Mouse (Mus musculus) duodenum, adult 2 months (tissue): ENCODE data around the gene Col2a1. TPM values are rescaled to one million over a fixed set of nuclear protein-coding genes. Genes with fewer than 3 reads are reported as not detected.

Experiments used
- polyA plus RNA-seq: library from polyadenylated mRNA; depleted of rRNA; stranded (reverse); fragments of >200 nt; gene quantifications from 2 replicates; pipeline ENCODE4 v1.2.3, GENCODE M21; 2012; ENCODE audit warnings: low replicate concordance; rRNA removed

Gene Col2a1
- not detected in 2 replicates for polyA plus RNA-seq

GRCm38 (mm10) chr15:98003822-98004739, at the start of gene Col2a1:
TSS of gene Col2a1 (minus strand) at chr15:98004695.

GRCm38 (mm10) chr15:97963989-97964835, 40.3 kb downstream of the Col2a1 start, which contains the start of gene Tmem106c:
TSS of gene Tmem106c (plus strand) at chr15:97964200.

Other genes starting within 250 kb of the Col2a1 start
- 11.4 and 28.2 TPM in 2 replicates for gene Rapgef3, start 236.7 kb downstream of the Col2a1 start, polyA plus RNA-seq
- 21.6 and 26.1 TPM in 2 replicates for gene Slc48a1, start 226.2 kb downstream of the Col2a1 start, polyA plus RNA-seq
- 22.8 and 27.4 TPM in 2 replicates for gene Hdac7, start 160.2 kb downstream of the Col2a1 start, polyA plus RNA-seq
- gene Vdr, start 94.1 kb downstream of the Col2a1 start, polyA plus RNA-seq: 128 and 210 TPM in 2 replicates
- gene Tmem106c, start 40.5 kb downstream of the Col2a1 start, polyA plus RNA-seq: 8.1 and 10.1 TPM in 2 replicates
- gene Pfkm, start 87.9 kb upstream of the Col2a1 start, polyA plus RNA-seq: 5.7 and 7.5 TPM in 2 replicates
- gene Senp1, start 89.0 kb upstream of the Col2a1 start, polyA plus RNA-seq: 3.9 and 5.1 TPM in 2 replicates
- gene Asb8, start 160.9 kb upstream of the Col2a1 start, polyA plus RNA-seq: 18.3 and 19.1 TPM in 2 replicates
- 0.24 and 0.30 TPM in 2 replicates for gene Ccdc184, start 162.5 kb upstream of the Col2a1 start, polyA plus RNA-seq
- not detected in 2 replicates for gene Olfr288, start 190.8 kb upstream of the Col2a1 start, polyA plus RNA-seq
- gene Gm44579, start 216.3 kb upstream of the Col2a1 start, polyA plus RNA-seq: not detected in 2 replicates
- 0.63 and 1.1 TPM in 2 replicates for gene Olfr287, start 216.4 kb upstream of the Col2a1 start, polyA plus RNA-seq
- gene Olfr286, start 229.8 kb upstream of the Col2a1 start, polyA plus RNA-seq: 0.02 TPM in 2 replicates